Mouse (Mus musculus) urinary bladder, postnatal 25 days (tissue): Measurements from ENCODE around the gene Acrbp.

Source experiments
- DNase-seq: peaks from one replicate; pipeline ENCODE4 v3.0.0; 2022; ENCODE audit warnings: low spot score

Acrbp gene

GRCm38 (mm10) chr6:125099421-125099971 lies 50.0 kb downstream of the Acrbp start:
- no peak for DNase-seq

GRCm38 (mm10) chr6:125101444-125101843 lies 52.0 kb downstream of the Acrbp start:
- DNase-seq: no peak

GRCm38 (mm10) chr6:125104223-125104622 lies 54.7 kb downstream of the Acrbp start:
- DNase-seq: no peak

- DNase-seq: no peak
Observed at GRCm38 (mm10) chr6:125107705-125108104, 58.2 kb downstream of the Acrbp start.

GRCm38 (mm10) chr6:125109371-125109770 lies 59.9 kb downstream of the Acrbp start:
- DNase-seq: no peak

GRCm38 (mm10) chr6:125110927-125111326 lies 61.4 kb downstream of the Acrbp start:
- no peak for DNase-seq

- no peak for DNase-seq
Observed at GRCm38 (mm10) chr6:125112553-125112952, 63.1 kb downstream of the Acrbp start.
